Mouse (Mus musculus) adipocyte (in vitro differentiated cells): Measurements from ENCODE around the gene Olfr658.

Experiments
- DNase-seq: peaks from one replicate; pipeline ENCODE4 v3.0.0-alpha.2; 2016; ENCODE audit warnings: low spot score

Olfr658 gene

GRCm38 (mm10) chr7:104646841-104647482 is at the start of gene Olfr658:
Gene Olfr658, minus strand, starts transcription at chr7:104647305.
- no peak for DNase-seq

GRCm38 (mm10) chr7:104686201-104686600 is 39.1 kb upstream of the Olfr658 start, which contains the start of gene Olfr661:
Gene Olfr661, plus strand, starts transcription at chr7:104686501.
- no peak for DNase-seq

DNA sequence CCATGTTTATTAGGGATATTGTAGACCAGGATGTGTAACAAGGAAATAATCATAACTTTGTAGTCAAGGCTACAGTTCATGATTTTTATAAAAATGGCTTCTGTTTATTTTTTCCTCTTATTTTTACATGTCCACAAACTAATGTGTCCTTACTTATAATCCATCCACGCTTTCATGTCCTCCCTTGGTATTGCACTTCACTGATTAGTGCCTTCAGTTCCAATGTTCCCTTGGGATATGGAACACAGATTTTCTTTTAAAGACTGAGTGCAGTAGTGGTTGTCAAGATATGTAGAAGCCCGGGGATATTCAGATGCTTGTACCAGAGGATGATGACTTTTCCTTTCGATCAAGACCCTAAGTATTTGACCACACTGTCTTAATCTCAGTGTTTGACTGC is 19.3 kb upstream of the Olfr658 start, which contains the start of gene Olfr659:
TSS of gene Olfr659 (plus strand) at position 301 of the 400 bp plus-strand sequence.
- DNase-seq, result no peak

DNA sequence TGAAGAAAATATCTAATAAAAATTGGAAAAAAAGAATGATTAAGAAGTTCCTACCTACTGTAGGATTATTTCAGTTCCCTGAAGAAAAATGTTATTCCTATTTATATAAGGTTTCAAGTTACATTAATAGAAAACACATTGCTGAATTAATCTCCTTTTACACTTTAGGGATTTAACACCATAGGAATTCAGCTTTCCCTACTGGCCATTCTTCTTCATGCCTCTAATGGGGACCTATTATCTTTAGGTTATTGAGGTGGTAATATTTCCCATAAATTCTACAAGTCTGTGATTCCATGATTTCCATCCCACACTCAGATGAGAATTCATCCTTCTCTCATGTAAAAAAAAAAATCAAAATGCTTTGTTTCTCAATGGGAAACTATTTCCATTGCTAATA is 22.6 kb downstream of the Olfr658 start, which contains the start of gene Olfr657:
TSS of gene Olfr657 (plus strand) at position 301 of the 400 bp plus-strand sequence.
- no peak for DNase-seq

DNA sequence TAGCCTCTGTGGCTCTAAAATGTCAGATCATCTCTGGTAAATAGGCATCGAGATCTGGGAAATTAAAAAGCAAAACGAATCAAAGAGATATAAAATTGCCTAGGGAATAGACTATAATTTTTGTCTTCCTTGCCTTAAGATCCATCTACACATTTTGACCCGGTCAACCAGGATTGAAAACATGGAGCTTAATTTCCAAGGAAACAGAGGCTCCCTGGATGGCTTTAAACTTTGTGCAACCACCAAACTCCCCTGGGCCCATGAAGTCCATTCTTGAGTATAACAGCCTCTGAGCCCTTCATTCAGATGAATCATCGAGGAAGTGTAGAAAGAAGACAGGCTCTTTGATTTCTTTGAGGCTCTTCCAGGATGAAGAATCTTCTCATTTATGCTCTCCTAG is 33.5 kb downstream of the Olfr658 start, which contains the start of gene Olfr656:
TSS of gene Olfr656 (plus strand) at position 301 of the 400 bp plus-strand sequence.
- peak; percentile 2 for DNase-seq

- DNase-seq, result no peak
Observed at GRCm38 (mm10) chr7:104604727-104605126, 42.4 kb downstream of the Olfr658 start.

DNA sequence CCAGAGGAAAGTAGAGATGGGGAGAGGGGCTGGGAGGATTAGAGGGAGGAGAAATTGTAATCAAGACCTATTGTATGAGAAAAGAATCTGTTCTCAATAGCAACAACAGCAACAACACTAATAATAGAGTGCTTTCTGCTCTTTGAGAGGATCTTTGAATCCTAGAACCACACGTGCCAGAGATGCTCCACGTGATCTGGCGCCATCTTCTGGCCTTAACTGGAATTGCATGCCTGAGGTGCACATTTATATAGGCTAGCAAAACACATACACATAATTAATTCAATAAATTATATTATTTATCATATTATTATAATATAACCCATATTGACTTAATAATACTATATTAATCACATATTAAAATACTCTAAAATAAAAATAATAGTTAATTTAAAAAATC is 43.9 kb downstream of the Olfr658 start:
- no peak for DNase-seq

DNA sequence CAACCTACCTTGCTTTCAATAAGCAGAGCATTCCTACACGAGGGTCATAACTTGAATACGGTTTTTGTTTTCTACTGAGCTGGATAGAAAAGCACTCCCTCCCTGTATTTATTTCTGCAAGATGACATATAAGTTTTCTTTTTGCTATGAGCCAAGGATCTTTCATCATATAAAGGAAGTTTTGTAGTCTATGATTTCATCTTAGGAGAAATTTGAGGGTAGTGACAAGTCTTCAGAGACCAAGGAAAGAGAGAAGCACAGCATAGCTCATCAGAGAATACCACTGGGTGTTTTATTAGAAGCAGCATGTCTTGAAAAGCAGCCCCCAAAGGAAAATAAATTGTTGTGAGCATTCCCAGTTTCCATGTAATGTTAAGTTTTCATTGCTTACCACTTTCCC is 45.4 kb downstream of the Olfr658 start, which contains the start of gene Olfr655:
TSS of gene Olfr655 (minus strand) at position 101 of the 400 bp plus-strand sequence.
- DNase-seq, result no peak
